Mouse (Mus musculus) limb, embryonic 13.5 days (tissue): ENCODE measurements around the gene Gm136. TPM values are rescaled to one million over a fixed set of nuclear protein-coding genes. Genes with fewer than 3 reads are reported as not detected.

Source experiments
- ATAC-seq: fragments of 200-750 bp; cut with Nextera tagmentation; 2 replicates; pipeline ENCODE4 v1.8.0; 2017; ENCODE audit warnings: low read depth, moderate number of reproducible peaks, moderate TSS enrichment; ENCODE audit not compliant: low FRiP score
- H3K27ac ChIP-seq: fragments of 300-500 bp; sonication (generic); 2 replicates; pipeline ENCODE4 v1.5.1; 2015; ENCODE audit warnings: inconsistent platforms, mild to moderate bottlenecking, moderate library complexity
- H3K27me3 ChIP-seq: fragments of 300-500 bp; sonication (generic); 2 replicates; pipeline ENCODE4 v1.6.1; 2015; ENCODE audit warnings: mild to moderate bottlenecking, inconsistent platforms
- H3K36me3 ChIP-seq: fragments of 300-500 bp; sonication (generic); 2 replicates; pipeline ENCODE4 v1.6.1; 2015; ENCODE audit warnings: inconsistent platforms, mild to moderate bottlenecking, moderate library complexity
- H3K4me1 ChIP-seq: fragments of 300-500 bp; sonication (generic); 2 replicates; pipeline ENCODE4 v1.6.1; 2015; ENCODE audit warnings: inconsistent platforms
- H3K4me2 ChIP-seq: fragments of 300-500 bp; sonication (generic); replicated peaks from 2 replicates; pipeline ENCODE4 v1.6.1; 2015; ENCODE audit warnings: inconsistent platforms, mild to moderate bottlenecking, moderate library complexity
- H3K4me3 ChIP-seq: fragments of 300-500 bp; sonication (generic); 2 replicates; pipeline ENCODE4 v1.5.1; 2015; ENCODE audit warnings: moderate library complexity, mild to moderate bottlenecking, inconsistent platforms
- H3K9ac ChIP-seq: fragments of 300-500 bp; sonication (generic); 2 replicates; pipeline ENCODE4 v1.6.1; 2015; ENCODE audit warnings: mild to moderate bottlenecking, inconsistent platforms
- H3K9me3 ChIP-seq: fragments of 300-500 bp; sonication (generic); 2 replicates; pipeline ENCODE4 v1.6.1; 2016; ENCODE audit warnings: inconsistent platforms
- whole genome bisulfite sequencing: fragments of 180-500 bp; shearing (Covaris S2); methylation state at CpG from one replicate; pipeline ENCODE4 v1.1.7; 2015; 5-methylcytosine and 5-hydroxymethylcytosine counted together
- polyA plus RNA-seq: library from polyadenylated mRNA; unstranded; fragments of >200 nt; fragmentation: Nextera tagmentation; extraction: Ambion mirVana; gene quantifications from 2 replicates; pipeline ENCODE4 v1.2.1, GENCODE M21; 2015

Gm136 gene
- polyA plus RNA-seq = not detected in 2 replicates

DNA sequence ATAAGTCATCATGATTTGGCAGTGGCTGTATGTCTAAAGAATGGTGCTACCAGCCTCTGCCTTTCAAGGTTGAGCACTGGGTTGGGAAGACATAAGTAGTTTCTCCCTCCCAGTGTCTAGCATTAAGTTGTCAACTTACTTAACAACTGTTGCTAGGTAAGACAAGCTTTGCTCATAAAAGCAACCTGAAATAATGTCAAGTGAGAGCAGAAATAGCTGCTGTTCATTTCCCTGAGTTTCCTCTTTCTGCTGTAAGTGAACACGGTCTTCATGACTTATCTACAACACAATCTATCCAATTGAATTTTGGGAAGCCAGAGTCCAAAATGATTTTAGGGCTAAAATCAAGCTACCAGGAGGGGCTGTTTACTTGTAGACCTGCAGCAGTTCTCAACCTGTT, at the start of gene Gm136:
TSS of gene Gm136 (minus strand) at position 101 of the 400 bp plus-strand sequence.
- WGBS = 88% methylated on average over 1 of the region's 1 CpGs
- Histone ChIP-seq H3K27me3 (no peaks in the 10 kb centered on the region), H3K27ac (no peak within 1 kb of the TSS), H3K9ac (no peak within 1 kb of the TSS), H3K4me1 (no peaks in the 10 kb centered on the region), H3K4me2 (no peak within 1 kb of the TSS), H3K9me3 (no peaks in the 10 kb centered on the region), H3K36me3 (no peaks in the 10 kb centered on the region), H3K4me3 (no peak within 1 kb of the TSS)
- no peak for ATAC-seq

DNA sequence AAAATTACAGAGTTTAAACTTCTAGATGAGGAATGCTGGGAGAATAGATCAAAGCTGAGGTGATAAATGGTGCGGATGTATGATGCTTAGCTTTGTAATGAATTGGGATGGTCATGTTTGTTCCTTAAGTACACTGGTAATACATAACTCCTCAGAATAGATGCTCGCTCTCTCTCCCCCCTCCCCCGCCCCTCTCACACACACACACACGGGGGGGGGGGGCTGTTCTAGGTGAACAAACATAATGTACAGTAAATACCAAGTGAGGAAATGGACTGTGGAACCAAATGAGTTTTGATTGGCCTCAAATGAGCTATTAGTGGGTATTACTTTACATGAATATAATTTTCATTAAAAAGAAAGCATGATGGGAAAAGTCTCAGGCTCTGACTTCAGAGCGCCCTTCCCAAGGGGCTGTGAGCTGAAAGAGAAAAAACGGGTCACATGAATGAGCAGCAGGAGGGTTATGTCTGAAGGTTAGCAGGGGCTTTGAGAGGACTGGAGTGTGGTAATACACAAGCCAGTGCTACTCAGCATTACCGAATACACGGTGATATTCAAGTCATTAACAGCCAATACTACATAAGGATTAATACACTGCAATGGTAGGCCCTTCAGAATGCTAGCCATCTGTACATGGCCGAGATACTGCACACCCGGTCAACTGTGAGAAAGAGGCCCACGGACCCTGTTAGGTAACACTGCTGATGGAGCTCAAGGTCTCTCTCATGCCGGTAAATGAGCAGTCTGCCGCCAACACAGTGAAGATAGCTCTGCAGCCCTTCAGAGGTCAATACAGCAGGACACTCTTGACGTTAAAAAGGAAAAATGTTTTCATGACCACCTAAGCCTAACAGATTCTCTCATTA, 45.3 kb upstream of the Gm136 start:
- Histone ChIP-seq H3K4me3 (no peak overlapping the region), H3K9me3 (no peaks in the 10 kb centered on the region), H3K27ac (no peak overlapping the region), H3K9ac (no peak overlapping the region), H3K4me1 (peaks cover 6% of the 10 kb centered on the region), H3K4me2 (no peak overlapping the region), H3K36me3 (peaks cover 26% of the 10 kb centered on the region), H3K27me3 (no peaks in the 10 kb centered on the region)
- no peak for ATAC-seq
- 88% methylated on average over 14 of the region's 14 CpGs for WGBS

DNA sequence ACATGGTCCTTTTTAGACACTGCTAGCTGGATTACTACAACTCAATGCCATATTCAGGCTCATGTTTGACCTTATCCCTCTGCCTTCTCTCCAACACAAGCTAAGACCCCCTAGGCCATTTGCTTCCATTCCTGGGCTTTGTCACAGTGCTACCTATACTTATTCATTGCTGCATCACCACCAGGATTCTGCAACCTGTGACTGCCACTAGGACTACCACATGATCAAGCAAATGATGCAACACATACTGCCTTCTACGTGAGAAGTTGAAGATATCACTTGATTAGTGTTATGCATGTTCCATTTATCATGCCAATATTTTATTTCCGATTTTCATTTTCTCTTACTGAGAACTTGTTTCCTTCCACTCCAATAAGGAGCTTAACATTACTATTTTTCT, 41.9 kb upstream of the Gm136 start:
- ATAC-seq = no peak
- Histone ChIP-seq H3K27ac (no peak overlapping the region), H3K9me3 (no peaks in the 10 kb centered on the region), H3K4me2 (no peak overlapping the region), H3K9ac (no peak overlapping the region), H3K27me3 (no peaks in the 10 kb centered on the region), H3K4me3 (no peak overlapping the region), H3K4me1 (peaks cover 18% of the 10 kb centered on the region), H3K36me3 (peaks cover 7% of the 10 kb centered on the region)
- WGBS = 92% methylated on average over 2 of the region's 2 CpGs

DNA sequence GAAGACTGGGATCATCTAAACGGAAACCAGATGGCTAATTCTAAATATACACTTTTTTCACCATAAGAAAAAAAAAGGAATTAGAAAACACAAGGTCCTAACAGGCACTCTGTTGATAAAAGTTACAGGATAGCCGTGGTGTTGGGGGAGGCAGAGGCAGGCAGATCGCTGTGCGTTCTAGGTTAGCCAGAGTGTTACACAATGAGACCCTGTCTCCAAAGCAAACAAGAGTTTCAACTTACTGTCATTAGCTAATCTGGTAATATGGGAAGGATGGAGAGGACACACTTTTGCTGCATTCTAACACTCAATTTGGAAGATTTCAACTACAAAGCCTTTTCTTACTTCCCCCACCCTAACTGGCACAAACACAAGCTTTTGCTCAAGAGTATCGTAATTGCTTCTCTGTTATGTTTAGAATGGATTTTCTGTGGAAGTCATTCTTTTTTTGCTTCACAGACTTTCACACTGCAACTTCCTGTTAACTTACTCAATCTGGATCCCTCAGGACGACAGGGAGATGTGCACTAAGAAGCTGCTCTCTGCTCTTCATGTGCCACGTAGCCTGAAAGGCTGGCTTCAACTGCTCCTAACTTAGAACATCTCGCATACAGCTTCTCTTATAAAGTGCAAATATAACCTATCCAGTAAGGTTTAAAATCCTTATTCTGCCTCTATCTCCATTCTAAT, 41.4 kb upstream of the Gm136 start:
- Histone ChIP-seq H3K9me3 (no peaks in the 10 kb centered on the region), H3K27ac (no peak overlapping the region), H3K4me1 (peaks cover 18% of the 10 kb centered on the region), H3K9ac (no peak overlapping the region), H3K36me3 (peaks cover 7% of the 10 kb centered on the region; the same call in 1 of the 2 replicates), H3K4me2 (no peak overlapping the region), H3K27me3 (no peaks in the 10 kb centered on the region), H3K4me3 (no peak overlapping the region)
- WGBS = 80% methylated on average over 8 of the region's 8 CpGs
- no peak for ATAC-seq

DNA sequence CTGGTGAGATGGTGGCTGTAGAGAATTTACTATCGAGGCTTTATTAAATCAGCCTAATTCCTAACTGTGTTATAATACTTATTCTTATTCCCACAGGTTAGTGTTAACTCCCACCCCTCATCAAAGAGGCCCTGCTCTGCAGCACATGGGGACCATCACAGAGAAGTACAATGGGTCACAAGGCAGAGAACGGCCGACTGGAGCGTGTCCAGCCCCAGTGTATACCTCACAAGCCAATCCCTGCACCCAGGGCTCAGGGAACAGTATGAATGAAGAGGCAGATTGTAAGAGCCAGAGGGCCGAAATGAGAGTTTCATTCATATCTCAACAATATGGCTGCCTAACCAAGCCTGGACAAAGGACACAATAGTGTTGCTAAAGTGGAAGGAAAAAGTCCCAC, 40.2 kb upstream of the Gm136 start:
- H3K4me1 ChIP-seq = peaks cover 18% of the 10 kb centered on the region
- no peak for ATAC-seq
- H3K27ac ChIP-seq = no peak overlapping the region
- no peaks in the 10 kb centered on the region for H3K27me3 ChIP-seq
- no peaks in the 10 kb centered on the region for H3K9me3 ChIP-seq
- no peak overlapping the region for H3K4me3 ChIP-seq
- no peak overlapping the region for H3K4me2 ChIP-seq
- 68% methylated on average over 5 of the region's 5 CpGs for WGBS
- H3K9ac ChIP-seq = no peak overlapping the region
- H3K36me3 ChIP-seq = no peaks in the 10 kb centered on the region

DNA sequence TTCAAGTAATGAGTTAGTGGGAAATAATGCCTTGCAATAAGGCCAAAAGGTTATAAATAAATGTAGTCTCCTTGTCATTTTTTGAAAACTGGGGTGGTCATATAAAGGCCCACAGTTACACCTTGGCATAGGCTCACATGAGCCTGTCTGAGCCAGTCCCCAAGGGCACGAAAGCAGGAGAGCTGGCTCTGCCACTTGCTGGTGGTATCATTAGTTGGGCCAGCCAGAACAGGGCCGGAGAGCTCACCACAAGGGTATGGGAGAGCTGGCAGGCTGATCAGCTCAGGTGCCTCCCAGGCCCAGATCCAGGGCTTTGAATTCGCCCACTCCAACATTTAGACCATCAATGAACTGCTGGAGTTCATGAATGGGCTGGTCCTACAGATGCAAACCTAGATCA, 30.4 kb upstream of the Gm136 start:
- Histone ChIP-seq H3K4me1 (no peaks in the 10 kb centered on the region), H3K4me2 (no peak overlapping the region), H3K27ac (no peak overlapping the region), H3K9me3 (no peaks in the 10 kb centered on the region), H3K27me3 (no peaks in the 10 kb centered on the region), H3K9ac (no peak overlapping the region), H3K4me3 (no peak overlapping the region), H3K36me3 (no peaks in the 10 kb centered on the region)
- 85% methylated on average over 3 of the region's 3 CpGs for WGBS
- ATAC-seq = no peak

DNA sequence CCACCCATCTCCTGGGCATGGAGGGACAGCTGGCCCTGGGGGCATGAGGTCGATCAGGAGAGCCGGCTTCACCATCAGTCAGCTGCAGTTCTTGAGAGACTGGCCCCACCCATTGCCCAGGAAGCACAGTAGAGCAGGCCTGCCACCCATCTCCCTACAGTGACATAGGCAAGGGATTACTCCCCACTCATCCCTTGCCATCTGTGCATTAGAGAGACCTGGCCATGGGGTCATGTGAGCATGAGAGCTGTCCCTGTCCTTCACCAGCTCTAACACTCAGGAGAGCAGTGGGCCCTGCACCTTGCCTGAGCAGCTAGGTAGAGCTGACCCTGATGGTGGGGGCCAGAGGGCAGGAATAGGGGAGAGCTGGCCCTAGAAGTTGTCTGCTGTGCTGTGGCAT, 29.6 kb upstream of the Gm136 start:
- H3K27me3 ChIP-seq = no peaks in the 10 kb centered on the region
- no peak overlapping the region for H3K9ac ChIP-seq
- WGBS = 66% methylated on average over 2 of the region's 2 CpGs

DNA sequence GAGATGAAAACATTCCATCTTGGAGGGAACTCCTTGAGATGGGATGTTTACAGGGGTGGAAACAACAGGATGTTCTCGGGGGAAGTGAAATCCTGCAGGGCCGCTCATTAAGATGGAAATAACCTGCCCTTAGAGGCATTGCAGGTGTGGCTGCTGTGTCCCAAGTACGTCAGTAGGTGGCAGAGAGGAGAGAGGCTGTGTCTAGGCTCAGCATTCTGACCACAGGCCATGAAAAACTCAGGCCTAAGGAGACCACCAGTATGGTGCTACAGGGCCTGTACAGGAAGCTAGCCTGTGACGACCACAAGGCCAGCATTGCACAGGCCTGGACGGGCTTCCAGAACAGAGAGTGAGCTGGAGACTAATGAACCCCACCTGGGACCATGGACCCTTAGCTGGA, 28.8 kb upstream of the Gm136 start:
- H3K4me2 ChIP-seq = no peak overlapping the region
- no peak for ATAC-seq
- WGBS = 55% methylated on average over 5 of the region's 5 CpGs
- no peaks in the 10 kb centered on the region for H3K9me3 ChIP-seq
- H3K36me3 ChIP-seq = no peaks in the 10 kb centered on the region
- H3K27ac ChIP-seq = no peak overlapping the region
- H3K4me1 ChIP-seq = no peaks in the 10 kb centered on the region
- no peak overlapping the region for H3K4me3 ChIP-seq
- H3K27me3 ChIP-seq = no peaks in the 10 kb centered on the region
- H3K9ac ChIP-seq = no peak overlapping the region

More for the DNA sequence above, 29.6 kb upstream of the Gm136 start:
- Histone ChIP-seq H3K27ac (no peak overlapping the region), H3K36me3 (no peaks in the 10 kb centered on the region), H3K4me2 (no peak overlapping the region), H3K4me1 (no peaks in the 10 kb centered on the region), H3K9me3 (no peaks in the 10 kb centered on the region), H3K4me3 (no peak overlapping the region)
- no peak for ATAC-seq

DNA sequence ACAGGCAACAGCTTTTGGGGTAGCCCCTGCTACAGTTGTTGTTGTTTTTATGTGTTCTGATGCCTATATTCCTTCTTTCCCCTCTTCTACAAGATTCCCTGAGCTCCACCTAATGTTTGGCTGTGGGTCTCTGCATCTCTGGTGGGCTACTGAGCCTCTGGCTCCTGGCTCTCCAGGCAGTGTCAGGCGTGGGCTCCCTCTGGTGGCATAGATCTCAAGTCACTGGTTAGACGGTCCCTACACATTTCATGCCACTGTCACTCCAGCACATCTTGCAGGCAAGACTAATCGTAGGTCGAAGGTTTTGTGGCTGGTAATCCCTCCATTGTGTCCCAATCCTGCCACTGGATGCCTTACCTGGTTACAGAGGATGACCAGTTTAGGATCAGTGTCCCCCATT, 26.7 kb upstream of the Gm136 start:
- Histone ChIP-seq H3K9me3 (no peaks in the 10 kb centered on the region), H3K4me3 (no peak overlapping the region), H3K4me2 (no peak overlapping the region), H3K36me3 (no peaks in the 10 kb centered on the region), H3K27ac (no peak overlapping the region), H3K4me1 (no peaks in the 10 kb centered on the region), H3K9ac (no peak overlapping the region), H3K27me3 (no peaks in the 10 kb centered on the region)
- 37% methylated on average over 4 of the region's 4 CpGs for WGBS
- ATAC-seq = no peak

DNA sequence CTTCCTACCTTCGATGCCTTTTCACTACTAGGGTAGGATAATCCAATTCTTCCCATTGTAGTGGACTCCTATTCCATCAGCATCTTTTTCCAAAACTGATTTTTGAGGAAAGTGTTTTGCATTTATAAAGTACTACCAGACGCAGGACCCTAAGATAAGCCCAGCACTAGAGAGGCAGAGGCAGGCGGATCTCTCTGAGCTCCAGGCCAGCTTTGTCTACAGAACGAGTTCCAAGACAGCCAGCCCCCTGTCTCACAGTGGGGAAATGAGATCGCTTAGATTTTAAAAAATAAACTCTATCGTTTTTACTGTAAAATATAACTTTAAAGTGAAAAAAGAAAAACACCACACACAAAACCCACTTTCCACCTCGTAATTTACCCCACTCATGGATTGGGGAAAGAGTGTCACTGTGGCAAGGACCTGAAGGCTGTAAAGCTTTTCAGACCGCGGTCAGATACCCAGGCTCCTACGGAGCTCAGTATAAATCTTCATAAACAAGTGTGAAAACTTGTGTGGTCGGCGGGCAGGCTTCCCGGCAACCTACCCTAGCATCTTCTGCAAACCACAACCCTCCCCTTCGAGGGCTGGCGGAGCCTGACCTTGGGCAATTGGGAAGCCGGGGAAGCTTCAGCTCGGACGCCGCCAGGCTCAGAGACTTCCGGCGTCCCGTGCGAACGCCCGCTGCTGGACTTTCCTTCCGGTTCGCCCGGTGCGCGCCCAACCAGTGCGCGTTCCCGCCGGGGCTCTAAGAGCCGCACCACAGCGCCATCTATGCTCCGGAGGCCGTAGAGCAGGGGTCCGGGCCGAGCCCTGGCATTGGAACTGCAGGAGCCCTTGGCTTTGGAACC, 21.8 kb upstream of the Gm136 start, which contains the start of gene Smim8:
TSS of gene Smim8 (minus strand) at position 747 of the 851 bp plus-strand sequence.
- H3K4me1 ChIP-seq = no peaks in the 10 kb centered on the region
- no peaks in the 10 kb centered on the region for H3K27me3 ChIP-seq
- ATAC-seq = peak; percentile 91
- peak within 1 kb of the TSS; percentile 67 for H3K4me2 ChIP-seq
- H3K9ac ChIP-seq = peak within 1 kb of the TSS; percentile 69
- peak within 1 kb of the TSS; percentile 55 for H3K4me3 ChIP-seq
- no peaks in the 10 kb centered on the region for H3K36me3 ChIP-seq
- H3K9me3 ChIP-seq = no peaks in the 10 kb centered on the region
- 0 out of 2 replicates have a peak within 1 kb of the TSS, but pooled peaks have one; percentile 39 for H3K27ac ChIP-seq
- 5% methylated on average over 40 of the region's 40 CpGs for WGBS

DNA sequence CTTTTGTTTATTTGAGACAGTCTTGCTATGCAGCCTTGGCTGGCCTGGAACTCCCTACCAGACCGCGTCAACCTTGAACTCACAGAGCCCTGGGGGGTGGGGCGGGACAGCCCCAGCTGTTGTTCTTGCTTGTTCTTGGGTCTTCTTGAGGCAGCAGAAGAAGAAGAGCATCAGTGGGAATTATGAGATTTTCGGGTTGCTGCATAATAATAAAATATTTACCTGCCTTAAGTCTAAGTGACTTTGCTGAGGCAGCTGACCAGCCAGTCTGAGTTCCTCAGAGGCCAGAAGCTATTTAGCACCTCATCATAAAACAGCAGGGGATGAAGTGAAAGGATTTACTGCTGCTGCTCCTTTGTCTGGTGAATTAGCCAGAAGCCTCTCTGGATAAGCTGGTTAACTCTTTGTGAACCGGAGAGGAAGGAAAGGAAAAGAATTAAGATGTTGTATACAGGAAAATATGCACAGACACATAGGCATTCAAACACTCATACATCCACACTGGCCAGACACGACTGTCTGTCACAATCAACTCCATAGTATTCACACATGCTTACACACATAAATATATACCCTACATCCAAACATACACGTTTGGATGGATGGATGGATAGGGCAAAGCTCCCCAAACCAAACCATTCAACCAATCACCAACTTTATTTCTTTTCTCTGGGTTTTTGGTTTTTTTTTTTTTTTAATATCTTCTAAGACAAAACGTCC, 15.7 kb upstream of the Gm136 start:
- Histone ChIP-seq H3K4me2 (no peak overlapping the region), H3K9ac (no peak overlapping the region), H3K36me3 (peaks cover 13% of the 10 kb centered on the region), H3K4me1 (peaks cover 7% of the 10 kb centered on the region), H3K9me3 (no peaks in the 10 kb centered on the region), H3K27me3 (no peaks in the 10 kb centered on the region), H3K4me3 (no peak overlapping the region), H3K27ac (no peak overlapping the region)
- WGBS = 11% methylated on average over 8 of the region's 8 CpGs
- ATAC-seq = peak; percentile 73; the same call in 1 of the 2 replicates
